Mouse (Mus musculus) heart, postnatal 14 days (tissue): Measurements from ENCODE around the gene Cfap46. TPM values are rescaled to one million over a fixed set of nuclear protein-coding genes. Genes with fewer than 3 reads are reported as not detected.
"Not testable (repeated sequence)": the region's sequence is repeated elsewhere in the genome, so short reads cannot be mapped to it uniquely, and the experiment has no call there.

Experiments used
- DNase-seq, 2 experiments: peaks; one replicate each; pipeline ENCODE4 v3.0.0; 2021 to 2022
- intact Hi-C: fragments of 180-260 bp; cut with DNase I; formaldehyde crosslinking; loops from one replicate; pipeline ENCODE4 v1.15.1; 2025
- total RNA-seq, 2 experiments: library from RNA; stranded (reverse); gene quantifications; 2 replicates each; pipeline ENCODE4 v1.2.3; 2021

Cfap46 gene
- total RNA-seq, 2 experiments from 2014 or later: 0.17 to 0.20 TPM

GRCm38 (mm10) chr7:139676433-139676832 lies 7.2 kb downstream of the Cfap46 start:
- intact Hi-C loops: no loop called here
- DNase-seq: no peak

GRCm38 (mm10) chr7:139666871-139667270 lies 16.7 kb downstream of the Cfap46 start:
- intact Hi-C loops: no loop called here
- no peak for DNase-seq

GRCm38 (mm10) chr7:139663318-139663717 lies 20.3 kb downstream of the Cfap46 start:
- intact Hi-C loops: no loop called here
- no peak for DNase-seq

GRCm38 (mm10) chr7:139659901-139660300 lies 23.7 kb downstream of the Cfap46 start:
- intact Hi-C loops, DNase-seq: not testable (repeated sequence)

GRCm38 (mm10) chr7:139649698-139650097 lies 33.9 kb downstream of the Cfap46 start:
- DNase-seq: no peak
- intact Hi-C loops: loop anchor here (2.0 to 5.0 kb wide), 2 partner anchors 53 to 211 kb away; no protein-coding TSS in a partner anchor

GRCm38 (mm10) chr7:139648107-139648824 lies 35.4 kb downstream of the Cfap46 start:
- DNase-seq: peak; percentile 89 to 96
- intact Hi-C loops: loop anchor here (1.0 to 5.0 kb wide), 3 partner anchors 37 to 213 kb away; no protein-coding TSS in a partner anchor

GRCm38 (mm10) chr7:139633393-139633792 lies 50.2 kb downstream of the Cfap46 start:
- no peak for DNase-seq
- intact Hi-C loops: no loop called here

GRCm38 (mm10) chr7:139625156-139625555 lies 58.5 kb downstream of the Cfap46 start:
- no peak for DNase-seq
- intact Hi-C loops: no loop called here

GRCm38 (mm10) chr7:139622568-139622967 lies 61.0 kb downstream of the Cfap46 start:
- no peak for DNase-seq
- intact Hi-C loops: no loop called here

- peak; percentile 58 to 73 for DNase-seq
- intact Hi-C loops: no loop called here
Measured at GRCm38 (mm10) chr7:139615767-139616766, 67.5 kb downstream of the Cfap46 start.

GRCm38 (mm10) chr7:139610328-139610727 lies 73.3 kb downstream of the Cfap46 start:
- no peak for DNase-seq
- intact Hi-C loops: no loop called here

GRCm38 (mm10) chr7:139595862-139596261 lies 87.8 kb downstream of the Cfap46 start:
- intact Hi-C loops: no loop called here
- DNase-seq: no peak

GRCm38 (mm10) chr7:139595311-139595710 lies 88.3 kb downstream of the Cfap46 start:
- no peak for DNase-seq
- intact Hi-C loops: no loop called here

GRCm38 (mm10) chr7:139591311-139591710 lies 92.3 kb downstream of the Cfap46 start:
- intact Hi-C loops: no loop called here

GRCm38 (mm10) chr7:139590302-139590701 lies 93.3 kb downstream of the Cfap46 start:
- DNase-seq: peak; percentile 27 to 48

More at GRCm38 (mm10) chr7:139591311-139591710, 92.3 kb downstream of the Cfap46 start:
- DNase-seq: no peak

GRCm38 (mm10) chr7:139587919-139588318 lies 95.7 kb downstream of the Cfap46 start:
- intact Hi-C loops: loop anchor here (5.0 kb wide), 1 partner anchor 286 kb away; no protein-coding TSS in a partner anchor
- no peak for DNase-seq

More at GRCm38 (mm10) chr7:139590302-139590701, 93.3 kb downstream of the Cfap46 start:
- intact Hi-C loops: no loop called here

GRCm38 (mm10) chr7:139585183-139585821 lies 98.3 kb downstream of the Cfap46 start:
- no peak for DNase-seq
- intact Hi-C loops: loop anchor here (5.0 kb wide), 1 partner anchor 283 kb away; no protein-coding TSS in a partner anchor

- intact Hi-C loops: loop anchor here (5.0 kb wide), 1 partner anchor 282 kb away; no protein-coding TSS in a partner anchor
- peak; percentile 6 to 11 for DNase-seq
Measured at GRCm38 (mm10) chr7:139584221-139585175, 99.1 kb downstream of the Cfap46 start.
